Mouse (Mus musculus): ENCODE data around the gene Slc12a1. TPM values are rescaled to one million over a fixed set of nuclear protein-coding genes. Genes with fewer than 3 reads are reported as not detected.
A peak's percentile ranks its signal among the peaks of the same experiment; 100 is the strongest.

Gene Slc12a1
- total and polyA plus RNA-seq, 2 experiments from 2014 or later, result 0.06 to 0.44 TPM

- DNase-seq (ENCODE audit: low spot score) (peak; percentile 79), ATAC-seq (ENCODE audit: low FRiP score) (0 out of 2 replicates have a peak, but pooled peaks have one; percentile 47)
- Histone ChIP-seq H3K9me3 (ENCODE audit: low read length) (no peaks in the 10 kb centered on the region), H3K9ac (replicated peaks; ENCODE audit: low read length, poor library complexity, severe bottlenecking) (no peak overlapping the region), H3K4me3 (ENCODE audit: low read depth, low read length) (no peak overlapping the region), H3K27ac (ENCODE audit: low read depth, low read length) (no peak overlapping the region), H3K4me1 (ENCODE audit: insufficient read depth, low read length) (no peaks in the 10 kb centered on the region), H3K27me3 (ENCODE audit: insufficient read depth, low read length) (no peaks in the 10 kb centered on the region), H3K36me3 (ENCODE audit: insufficient read depth, low read length) (no peaks in the 10 kb centered on the region), H3K4me2 (ENCODE audit: low read depth, low read length, poor library complexity, severe bottlenecking) (no peak overlapping the region)
- WGBS, result 4% methylated on average over 2 of the region's 2 CpGs
- TF ChIP-seq CTCF (IDR thresholded peaks at IDR 0.05), result peak; percentile 98
These were observed 36.9 kb downstream of the Slc12a1 start for GRCm38 (mm10) chr2:125189197-125189596.

- no peaks in the 10 kb centered on the region for H3K36me3 ChIP-seq (ENCODE audit: insufficient read depth, low read length)
- H3K4me1 ChIP-seq (ENCODE audit: insufficient read depth, low read length), result no peaks in the 10 kb centered on the region
- ATAC-seq (ENCODE audit: low FRiP score) (no peak), DNase-seq (ENCODE audit: low spot score) (no peak)
- no peak overlapping the region for H3K27ac ChIP-seq (ENCODE audit: low read depth, low read length)
- H3K9me3 ChIP-seq (ENCODE audit: low read length), result no peaks in the 10 kb centered on the region
- no peaks in the 10 kb centered on the region for H3K27me3 ChIP-seq (ENCODE audit: insufficient read depth, low read length)
- TF ChIP-seq CTCF (IDR thresholded peaks at IDR 0.05), result no peak
- no peak overlapping the region for H3K9ac ChIP-seq (replicated peaks; ENCODE audit: low read length, poor library complexity, severe bottlenecking)
- H3K4me3 ChIP-seq (ENCODE audit: low read depth, low read length), result no peak overlapping the region
- H3K4me2 ChIP-seq (ENCODE audit: low read depth, low read length, poor library complexity, severe bottlenecking), result no peak overlapping the region
These were observed 40.6 kb downstream of the Slc12a1 start for GRCm38 (mm10) chr2:125192905-125193304.

- TF ChIP-seq CTCF (IDR thresholded peaks at IDR 0.05), result no peak
- no peaks in the 10 kb centered on the region for H3K4me1 ChIP-seq (ENCODE audit: insufficient read depth, low read length)
- no peak overlapping the region for H3K9ac ChIP-seq (replicated peaks; ENCODE audit: low read length, poor library complexity, severe bottlenecking)
- H3K27ac ChIP-seq (ENCODE audit: low read depth, low read length), result no peak overlapping the region
- H3K27me3 ChIP-seq (ENCODE audit: insufficient read depth, low read length), result no peaks in the 10 kb centered on the region
- no peak overlapping the region for H3K4me3 ChIP-seq (ENCODE audit: low read depth, low read length)
- H3K36me3 ChIP-seq (ENCODE audit: insufficient read depth, low read length), result no peaks in the 10 kb centered on the region
- H3K4me2 ChIP-seq (ENCODE audit: low read depth, low read length, poor library complexity, severe bottlenecking), result no peak overlapping the region
- ATAC-seq (ENCODE audit: low FRiP score) (no peak), DNase-seq (ENCODE audit: low spot score) (no peak)
- 63% methylated on average over 7 of the region's 7 CpGs for WGBS
- no peaks in the 10 kb centered on the region for H3K9me3 ChIP-seq (ENCODE audit: low read length)
These were observed 44.5 kb downstream of the Slc12a1 start for GRCm38 (mm10) chr2:125196771-125197170.

GRCm38 (mm10) chr2:125208894-125209596 is 56.7 kb downstream of the Slc12a1 start:
- Histone ChIP-seq H3K4me3 (ENCODE audit: low read depth, low read length) (no peak overlapping the region), H3K9me3 (ENCODE audit: low read length) (no peaks in the 10 kb centered on the region), H3K4me1 (ENCODE audit: insufficient read depth, low read length) (no peaks in the 10 kb centered on the region), H3K9ac (replicated peaks; ENCODE audit: low read length, poor library complexity, severe bottlenecking) (no peak overlapping the region), H3K27ac (ENCODE audit: low read depth, low read length) (no peak overlapping the region), H3K4me2 (ENCODE audit: low read depth, low read length, poor library complexity, severe bottlenecking) (no peak overlapping the region), H3K36me3 (ENCODE audit: insufficient read depth, low read length) (no peaks in the 10 kb centered on the region), H3K27me3 (ENCODE audit: insufficient read depth, low read length) (no peaks in the 10 kb centered on the region)
- 84% methylated on average over 14 of the region's 14 CpGs for WGBS
- DNase-seq (ENCODE audit: low spot score), result peak; percentile 32
- ATAC-seq (ENCODE audit: low FRiP score), result no peak
- TF ChIP-seq CTCF (IDR thresholded peaks at IDR 0.05), result no peak

GRCm38 (mm10) chr2:125211831-125212510 is 59.7 kb downstream of the Slc12a1 start:
- Histone ChIP-seq H3K27me3 (ENCODE audit: insufficient read depth, low read length) (no peaks in the 10 kb centered on the region), H3K9me3 (ENCODE audit: low read length) (no peaks in the 10 kb centered on the region), H3K36me3 (ENCODE audit: insufficient read depth, low read length) (no peaks in the 10 kb centered on the region), H3K27ac (ENCODE audit: low read depth, low read length) (no peak overlapping the region), H3K4me3 (ENCODE audit: low read depth, low read length) (no peak overlapping the region), H3K4me2 (ENCODE audit: low read depth, low read length, poor library complexity, severe bottlenecking) (no peak overlapping the region), H3K4me1 (ENCODE audit: insufficient read depth, low read length) (no peaks in the 10 kb centered on the region), H3K9ac (replicated peaks; ENCODE audit: low read length, poor library complexity, severe bottlenecking) (no peak overlapping the region)
- ATAC-seq (ENCODE audit: low FRiP score) (no peak), DNase-seq (ENCODE audit: low spot score) (peak; percentile 24)
- 55% methylated on average over 10 of the region's 10 CpGs for WGBS
- no peak for TF ChIP-seq CTCF (IDR thresholded peaks at IDR 0.05)

- peak; percentile 60 for ATAC-seq (ENCODE audit: low FRiP score)
- H3K36me3 ChIP-seq (ENCODE audit: insufficient read depth, low read length), result no peaks in the 10 kb centered on the region
- no peak overlapping the region for H3K4me2 ChIP-seq (ENCODE audit: low read depth, low read length, poor library complexity, severe bottlenecking)
- H3K9me3 ChIP-seq (ENCODE audit: low read length), result no peaks in the 10 kb centered on the region
- no peak overlapping the region for H3K27ac ChIP-seq (ENCODE audit: low read depth, low read length)
- no peaks in the 10 kb centered on the region for H3K27me3 ChIP-seq (ENCODE audit: insufficient read depth, low read length)
- H3K4me1 ChIP-seq (ENCODE audit: insufficient read depth, low read length), result no peaks in the 10 kb centered on the region
- no peak overlapping the region for H3K9ac ChIP-seq (replicated peaks; ENCODE audit: low read length, poor library complexity, severe bottlenecking)
- no peak overlapping the region for H3K4me3 ChIP-seq (ENCODE audit: low read depth, low read length)
- TF ChIP-seq CTCF (IDR thresholded peaks at IDR 0.05), result peak; percentile 91
- peak; percentile 89 for DNase-seq (ENCODE audit: low spot score)
- WGBS, result 0% methylated on average over 3 of the region's 3 CpGs
These were observed 62.3 kb downstream of the Slc12a1 start for GRCm38 (mm10) chr2:125214592-125214991.
